Mouse (Mus musculus) testis, adult 2 months (tissue): ENCODE measurements at regions not wholly inside any gene's neighbourhood (a gene's known extent, or its start where the extent isn't known, plus 50 kb on each side); places are given as distances from the start of the nearest gene placed in this dataset.

ENCODE experiments used
- H3K27ac ChIP-seq: fragments of 200-500 bp; 2 replicates; pipeline ENCODE4 v1.5.1; 2012; ENCODE audit warnings: low read depth, low read length; ENCODE audit not compliant: control insufficient read depth, insufficient read depth
- H3K27me3 ChIP-seq: fragments of 200-500 bp; 2 replicates; pipeline ENCODE4 v1.6.1; 2012; ENCODE audit warnings: mild to moderate bottlenecking, low read length, moderate library complexity; ENCODE audit not compliant: control insufficient read depth, insufficient read depth
- H3K36me3 ChIP-seq: fragments of 200-500 bp; 2 replicates; pipeline ENCODE4 v1.6.1; 2012; ENCODE audit warnings: mild to moderate bottlenecking, low read length; ENCODE audit not compliant: control insufficient read depth, insufficient read depth
- H3K4me1 ChIP-seq: fragments of 200-500 bp; 2 replicates; pipeline ENCODE4 v1.6.1; 2012; ENCODE audit warnings: low read length; ENCODE audit not compliant: control insufficient read depth, insufficient read depth
- H3K4me3 ChIP-seq: fragments of 200-500 bp; 2 replicates; pipeline ENCODE4 v1.5.1; 2012; ENCODE audit warnings: low read depth, mild to moderate bottlenecking, low read length, moderate library complexity, mixed read lengths; ENCODE audit not compliant: control insufficient read depth
- CTCF ChIP-seq: fragments of 200-500 bp; IDR thresholded peaks from 2 replicates; pipeline ENCODE4 v1.5.1; 2012; ENCODE audit warnings: low read depth, mild to moderate bottlenecking, inconsistent platforms, low read length, moderate library complexity; ENCODE audit not compliant: control insufficient read depth, insufficient read depth, insufficient replicate concordance
- POLR2A ChIP-seq: fragments of 200-500 bp; IDR thresholded peaks from 2 replicates; pipeline ENCODE4 v1.6.1; 2012; ENCODE audit warnings: low read depth, mild to moderate bottlenecking, inconsistent platforms, low read length, moderate library complexity; ENCODE audit not compliant: control insufficient read depth

GRCm38 (mm10) chr19:59627681-59628080 lies 169.5 kb downstream of the Emx2 start:
- Histone ChIP-seq H3K27ac (no peak overlapping the region), H3K4me1 (no peaks in the 10 kb centered on the region), H3K36me3 (no peaks in the 10 kb centered on the region), H3K27me3 (no peaks in the 10 kb centered on the region), H3K4me3 (no peak overlapping the region)
- TF ChIP-seq CTCF = no peak

DNA sequence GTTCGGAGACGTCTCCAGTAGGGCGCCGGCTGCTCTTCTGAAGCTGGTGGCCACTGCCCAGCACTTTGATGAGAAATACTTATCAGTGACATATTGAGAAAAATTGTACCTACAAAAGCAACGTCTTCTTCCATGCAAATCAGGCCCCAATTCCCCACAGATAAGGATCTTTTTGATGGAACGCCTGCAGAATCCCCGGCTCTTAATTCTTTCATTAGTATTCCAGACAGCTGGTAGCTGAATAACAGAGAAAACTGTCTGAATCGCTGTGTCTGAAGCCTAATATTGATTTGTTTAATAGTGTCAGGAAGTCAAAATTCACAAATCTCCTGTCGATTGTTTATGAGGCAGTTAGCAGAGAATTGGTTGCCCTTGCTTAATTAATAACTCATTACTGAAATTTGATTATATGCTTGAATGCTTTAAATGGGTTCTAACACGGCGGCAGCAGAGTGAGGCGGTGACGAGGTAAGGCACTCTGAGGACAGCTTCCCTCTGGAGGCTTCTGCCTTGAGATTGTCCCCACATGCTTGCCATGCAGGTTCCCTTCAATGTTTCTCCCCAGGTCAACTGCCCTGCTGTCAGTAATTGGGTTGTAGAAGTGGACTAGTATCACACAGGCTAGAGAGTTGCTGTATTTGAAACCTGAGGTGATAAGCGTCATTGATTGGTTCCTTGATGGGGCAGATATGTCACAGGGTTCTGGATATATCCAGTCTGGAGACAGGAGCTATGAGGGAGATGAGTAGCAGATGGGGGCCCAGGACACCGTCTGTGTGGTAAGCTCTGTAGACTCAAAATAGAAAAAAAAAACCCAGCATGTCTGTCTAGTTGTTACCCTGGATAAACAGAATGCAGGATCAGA lies 170.4 kb downstream of the Emx2 start:
- no peak overlapping the region for H3K27ac ChIP-seq
- no peak for TF ChIP-seq CTCF
- no peak for TF ChIP-seq POLR2A
- H3K4me1 ChIP-seq = no peaks in the 10 kb centered on the region
- H3K4me3 ChIP-seq = no peak overlapping the region
- H3K27me3 ChIP-seq = no peaks in the 10 kb centered on the region
- H3K36me3 ChIP-seq = no peaks in the 10 kb centered on the region

DNA sequence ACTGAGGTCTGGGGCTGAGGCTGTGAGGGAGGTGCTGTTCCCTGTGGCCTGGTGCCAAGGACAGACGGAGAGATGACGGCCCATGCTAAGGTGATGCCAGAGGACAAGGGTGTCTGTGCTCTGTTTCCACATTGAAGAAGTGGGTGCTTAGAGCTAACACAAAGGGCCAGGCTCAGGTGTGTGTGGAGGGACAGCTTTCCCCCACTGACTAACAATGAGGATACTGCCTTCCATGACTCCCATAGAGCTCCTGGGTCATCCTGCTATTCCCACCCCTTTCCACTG lies 170.9 kb downstream of the Emx2 start:
- no peaks in the 10 kb centered on the region for H3K4me1 ChIP-seq
- H3K36me3 ChIP-seq = no peaks in the 10 kb centered on the region
- no peaks in the 10 kb centered on the region for H3K27me3 ChIP-seq
- TF ChIP-seq CTCF = no peak
- TF ChIP-seq POLR2A = no peak
- H3K4me3 ChIP-seq = no peak overlapping the region
- H3K27ac ChIP-seq = no peak overlapping the region

- Histone ChIP-seq H3K27me3 (no peaks in the 10 kb centered on the region), H3K4me1 (no peaks in the 10 kb centered on the region), H3K4me3 (no peak overlapping the region), H3K36me3 (no peaks in the 10 kb centered on the region), H3K27ac (no peak overlapping the region)
- TF ChIP-seq CTCF (no peak), POLR2A (no peak)
These were observed 171.9 kb downstream of the Emx2 start for GRCm38 (mm10) chr19:59630095-59630494.

DNA sequence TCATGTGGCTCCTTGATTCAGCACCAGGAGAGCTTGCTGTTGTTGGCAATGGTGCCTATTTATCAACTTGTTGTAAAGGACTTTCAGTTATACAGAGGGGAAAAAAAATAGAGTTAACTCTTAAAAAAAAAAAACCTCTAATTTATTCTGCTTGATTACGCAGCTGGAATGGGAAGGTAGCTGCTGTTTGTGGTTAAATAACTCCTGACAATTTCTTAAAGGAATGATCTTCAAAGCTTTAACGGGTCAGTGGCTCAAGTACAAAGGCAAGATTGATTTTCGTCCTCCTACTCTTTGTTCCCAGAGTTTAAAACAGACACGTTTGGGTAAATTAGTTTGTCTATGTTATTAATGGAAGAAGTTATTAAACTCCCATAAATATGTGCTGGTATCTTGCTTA lies 172.5 kb downstream of the Emx2 start:
- Histone ChIP-seq H3K36me3 (no peaks in the 10 kb centered on the region), H3K4me1 (no peaks in the 10 kb centered on the region), H3K27me3 (no peaks in the 10 kb centered on the region), H3K4me3 (no peak overlapping the region), H3K27ac (no peak overlapping the region)
- TF ChIP-seq POLR2A (no peak), CTCF (no peak)

GRCm38 (mm10) chr19:59631541-59631940 lies 173.4 kb downstream of the Emx2 start:
- no peak overlapping the region for H3K4me3 ChIP-seq
- H3K36me3 ChIP-seq = no peaks in the 10 kb centered on the region
- no peaks in the 10 kb centered on the region for H3K4me1 ChIP-seq
- H3K27me3 ChIP-seq = no peaks in the 10 kb centered on the region
- TF ChIP-seq POLR2A (no peak), CTCF (no peak)
- H3K27ac ChIP-seq = no peak overlapping the region

- Histone ChIP-seq H3K4me1 (no peaks in the 10 kb centered on the region), H3K36me3 (no peaks in the 10 kb centered on the region), H3K27me3 (no peaks in the 10 kb centered on the region), H3K27ac (no peak overlapping the region), H3K4me3 (no peak overlapping the region)
- TF ChIP-seq CTCF (no peak), POLR2A (no peak)
These were observed 178.1 kb downstream of the Emx2 start for GRCm38 (mm10) chr19:59636271-59636670.
